Mouse (Mus musculus): Measurements from ENCODE around the gene Gm28035.

The Gm28035 gene

DNA sequence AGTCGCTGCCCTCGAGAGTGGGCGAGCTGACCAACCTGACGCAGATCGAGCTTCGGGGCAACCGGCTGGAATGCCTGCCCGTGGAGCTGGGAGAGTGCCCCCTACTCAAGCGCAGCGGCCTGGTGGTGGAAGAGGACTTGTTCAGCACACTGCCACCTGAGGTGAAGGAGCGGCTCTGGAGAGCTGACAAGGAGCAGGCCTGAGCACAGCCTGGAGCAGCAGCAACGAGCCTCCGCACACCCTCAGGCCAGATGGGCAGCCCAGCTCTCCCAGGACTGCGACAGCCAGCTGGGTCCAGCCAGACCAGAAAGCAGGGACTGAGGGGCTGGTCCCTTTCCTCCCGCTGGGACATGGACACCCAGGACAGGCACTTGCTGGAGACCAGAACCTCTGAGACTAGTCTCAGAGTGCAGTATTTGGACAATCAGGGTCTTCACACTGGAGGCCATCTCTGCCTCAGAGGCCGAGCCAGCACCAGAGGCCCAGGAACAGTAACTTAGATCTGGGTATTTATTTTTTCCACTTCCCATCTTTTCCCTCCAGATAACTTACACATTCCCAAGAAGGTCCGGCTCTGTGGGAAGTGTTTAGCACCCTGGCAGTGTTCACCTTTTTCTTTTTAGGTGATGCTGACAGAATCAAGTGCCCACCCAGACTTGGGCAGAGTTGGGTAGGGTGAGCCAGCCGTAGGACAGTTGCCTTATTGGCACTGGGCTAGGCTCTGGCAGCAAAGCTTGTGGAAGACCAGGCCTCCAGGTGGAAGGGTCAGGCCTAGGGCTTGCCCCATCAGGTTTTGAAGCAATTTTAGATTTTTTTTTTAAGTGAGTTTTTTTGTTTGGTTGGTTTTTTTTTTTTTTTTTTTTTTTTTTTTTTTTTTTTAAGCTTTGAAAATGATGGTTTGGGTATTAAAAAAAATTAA, 21.8 kb downstream of the Gm28035 start:
- no peak for DNase-seq (ENCODE audit: low spot score)

GRCm38 (mm10) chr2:30262840-30263441, 22.6 kb downstream of the Gm28035 start:
- no peak for DNase-seq (ENCODE audit: low spot score)

GRCm38 (mm10) chr2:30263811-30264210, 23.4 kb downstream of the Gm28035 start:
- DNase-seq (ENCODE audit: low spot score) = no peak

GRCm38 (mm10) chr2:30264671-30265519, 24.5 kb downstream of the Gm28035 start:
- no peak for DNase-seq (ENCODE audit: low spot score)

DNA sequence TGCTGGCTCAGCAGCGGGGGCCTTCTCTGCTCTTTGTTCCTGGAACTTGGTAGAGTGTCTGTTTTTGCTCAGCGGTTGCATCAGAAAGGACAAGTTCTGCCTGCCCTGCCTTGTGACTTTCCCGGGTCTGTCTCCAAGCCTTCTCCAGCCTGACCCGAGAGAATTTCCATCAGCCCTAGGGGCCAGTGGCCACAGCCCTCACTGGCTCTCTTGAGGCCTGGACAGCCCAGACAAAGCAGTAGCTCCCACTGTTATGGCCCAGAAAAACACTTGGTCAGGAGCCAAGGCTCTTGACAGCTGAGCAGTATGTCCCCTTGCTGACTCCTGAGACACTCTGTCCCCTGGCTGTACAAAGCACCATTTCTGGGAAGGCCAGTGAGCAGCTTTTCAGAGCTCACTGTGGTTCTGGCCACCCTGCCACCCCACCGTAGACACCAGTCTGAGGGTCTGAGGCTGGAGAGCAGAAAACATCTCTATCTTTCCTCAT, 25.4 kb downstream of the Gm28035 start, which contains the start of gene Phyhd1:
Gene Phyhd1 (plus strand): TSS at position 437 of the 487 bp plus-strand sequence.
- DNase-seq (ENCODE audit: low spot score) = no peak

DNA sequence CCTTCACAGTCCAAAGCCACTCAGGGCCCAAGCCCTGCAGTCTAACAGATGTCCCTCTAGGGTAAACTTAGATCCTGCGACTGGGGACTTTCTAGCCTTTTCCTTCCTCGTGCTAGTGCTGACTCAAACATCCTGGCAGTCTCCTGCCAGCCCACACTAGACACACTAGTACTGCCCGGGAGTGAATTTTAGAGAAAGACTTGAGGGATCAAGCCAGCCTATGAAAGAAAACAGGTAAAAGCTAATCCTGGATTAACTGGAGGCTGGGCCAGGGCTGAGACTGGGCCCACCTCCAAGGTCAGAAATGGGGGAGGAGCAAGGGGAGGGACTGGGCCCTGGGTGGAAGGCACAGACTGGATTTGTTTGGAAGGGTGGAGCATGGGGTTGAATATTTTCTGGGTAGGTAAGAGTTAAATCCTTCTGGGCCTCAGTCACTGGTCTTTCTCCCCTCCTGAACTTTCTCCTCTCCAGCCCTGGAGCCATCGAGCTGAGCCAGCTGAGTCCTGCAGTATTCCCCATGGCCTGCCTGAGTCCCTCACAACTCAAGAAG, 26.1 kb downstream of the Gm28035 start:
- no peak for DNase-seq (ENCODE audit: low spot score)

- DNase-seq (ENCODE audit: low spot score) = no peak
These were observed 27.1 kb downstream of the Gm28035 start for GRCm38 (mm10) chr2:30267466-30267865.

- DNase-seq (ENCODE audit: low spot score) = no peak
These were observed 28.0 kb downstream of the Gm28035 start for GRCm38 (mm10) chr2:30268371-30268770.

DNA sequence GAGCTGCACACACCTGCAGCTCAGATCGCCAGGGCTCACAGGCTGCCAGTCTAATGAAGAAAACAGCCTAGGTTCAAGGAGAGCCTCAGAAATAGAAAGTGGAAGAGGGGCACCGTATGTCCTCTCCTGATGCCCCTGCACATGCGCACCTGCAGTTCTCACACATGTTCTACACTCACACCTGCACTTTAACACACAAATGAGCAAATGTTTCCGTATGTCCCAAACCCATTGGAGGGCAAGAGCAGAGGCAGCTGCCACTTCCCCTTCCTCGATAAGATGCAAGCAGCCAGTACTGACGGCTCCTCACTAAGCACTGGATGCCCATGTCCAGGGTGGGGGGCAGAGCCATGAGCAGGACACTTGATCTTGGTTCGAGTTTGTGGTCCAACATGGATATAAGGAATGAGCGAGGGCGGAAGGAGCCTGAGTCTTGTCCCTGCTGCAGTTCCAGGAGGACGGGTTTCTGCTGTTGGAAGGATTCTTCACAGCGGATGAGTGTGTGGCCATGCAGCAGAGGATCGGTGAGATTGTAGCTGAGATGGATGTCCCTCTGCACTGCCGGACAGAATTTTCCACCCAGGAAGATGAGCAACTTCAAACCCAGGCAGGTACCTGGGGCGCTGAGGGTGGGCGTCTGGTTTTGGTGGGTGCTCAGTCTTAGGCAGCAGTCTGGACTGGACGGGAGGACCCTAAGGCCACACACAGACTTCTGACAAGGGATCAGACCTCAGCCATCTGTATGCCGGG, 29.0 kb downstream of the Gm28035 start:
- no peak for DNase-seq (ENCODE audit: low spot score)

DNA sequence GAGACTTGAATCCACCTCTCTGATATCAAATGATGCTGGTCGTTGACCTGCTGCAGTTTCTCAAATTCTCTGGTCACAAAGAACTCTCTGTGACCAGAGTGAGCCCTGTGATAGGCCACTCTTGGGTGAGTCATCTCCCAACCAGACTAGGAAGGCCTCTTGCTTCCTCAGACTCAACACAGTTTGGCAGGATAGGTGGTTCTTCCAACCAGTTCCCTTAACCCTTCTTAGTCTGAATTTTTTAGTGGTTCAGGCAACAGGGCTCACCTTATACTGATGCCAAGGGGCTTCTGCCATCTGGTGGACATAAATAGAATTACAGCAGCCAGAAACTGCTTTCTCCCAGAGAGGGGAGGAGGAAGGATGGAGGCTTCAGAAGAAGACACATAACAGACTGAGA, 29.8 kb downstream of the Gm28035 start:
- DNase-seq (ENCODE audit: low spot score) = peak; percentile 73

GRCm38 (mm10) chr2:30280743-30281142, 40.4 kb downstream of the Gm28035 start, which contains the start of gene Gm28038:
Gene Gm28038, plus strand, starts transcription at chr2:30281043.
- no peak for DNase-seq (ENCODE audit: low spot score)

DNA sequence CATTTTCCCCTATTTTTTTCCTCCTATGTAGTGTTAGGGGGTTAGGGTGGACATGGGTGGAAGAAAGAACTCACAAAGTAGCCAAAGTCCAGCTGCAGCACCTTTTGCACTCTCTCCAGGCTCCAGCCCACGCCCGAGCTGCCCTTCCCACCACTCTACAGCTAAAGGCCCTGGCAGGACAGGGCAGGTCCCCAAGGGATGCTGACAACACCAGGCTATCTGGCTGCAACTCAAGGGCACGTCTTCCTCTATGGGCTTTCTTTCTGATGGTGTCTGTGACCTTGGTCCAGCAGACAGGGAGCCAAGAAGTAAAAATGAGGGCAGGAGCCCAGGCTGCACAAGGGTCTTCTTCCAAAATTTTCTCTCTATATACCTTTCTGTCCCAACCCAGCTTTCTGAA, 41.3 kb downstream of the Gm28035 start:
- no peak for DNase-seq (ENCODE audit: low spot score)

DNA sequence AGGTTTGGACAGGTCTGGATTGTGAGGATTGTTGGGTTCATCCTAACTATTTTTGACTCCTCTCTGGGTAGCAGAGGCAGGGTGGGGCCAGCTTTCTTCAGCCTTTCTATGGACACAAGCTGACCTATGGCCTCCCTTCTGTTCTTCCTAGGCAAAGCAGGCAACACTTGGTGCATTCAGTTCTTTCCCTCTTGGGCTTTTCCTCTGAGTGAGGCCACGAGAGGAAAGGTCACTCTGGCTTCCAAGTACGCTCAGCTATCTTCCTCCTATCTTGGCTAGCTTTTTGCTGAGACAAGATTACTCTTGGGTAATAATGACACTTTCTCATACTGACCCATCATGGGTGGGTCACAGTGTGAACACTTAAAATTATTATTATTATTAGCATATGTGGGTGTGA, 42.8 kb downstream of the Gm28035 start:
- DNase-seq (ENCODE audit: low spot score) = no peak

DNA sequence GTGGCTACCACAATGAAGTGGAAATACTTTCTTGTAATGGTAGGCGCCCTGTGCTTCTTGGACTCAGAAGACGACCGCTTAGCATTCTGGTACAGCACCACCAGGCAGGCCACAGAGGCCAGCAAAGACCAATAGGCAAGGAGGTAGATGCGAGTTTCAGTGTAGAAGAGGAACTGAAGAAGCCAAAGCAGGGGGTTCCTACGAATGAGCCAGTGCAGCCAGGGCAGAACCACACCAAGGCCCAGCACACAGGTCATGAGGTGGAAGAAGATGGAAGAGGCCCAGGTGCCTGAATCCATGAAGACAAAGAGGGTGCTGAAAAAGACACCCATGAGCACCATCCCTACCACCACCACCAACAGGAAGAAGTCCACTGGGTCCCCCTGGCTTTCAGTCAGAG, 44.6 kb downstream of the Gm28035 start:
- no peak for DNase-seq (ENCODE audit: low spot score)

GRCm38 (mm10) chr2:30285416-30286181, 45.2 kb downstream of the Gm28035 start:
- DNase-seq (ENCODE audit: low spot score) = no peak

- DNase-seq (ENCODE audit: low spot score) = peak; percentile 96
These were observed 46.0 kb downstream of the Gm28035 start, which contains the start of the genes Dolk and Nup188 for GRCm38 (mm10) chr2:30286192-30287026. Gene Dolk, minus strand, starts transcription at chr2:30286334. Gene Nup188, plus strand, starts transcription at chr2:30286397.

- peak; percentile 20 for DNase-seq (ENCODE audit: low spot score)
These were observed 46.6 kb downstream of the Gm28035 start for GRCm38 (mm10) chr2:30287027-30287373.

DNA sequence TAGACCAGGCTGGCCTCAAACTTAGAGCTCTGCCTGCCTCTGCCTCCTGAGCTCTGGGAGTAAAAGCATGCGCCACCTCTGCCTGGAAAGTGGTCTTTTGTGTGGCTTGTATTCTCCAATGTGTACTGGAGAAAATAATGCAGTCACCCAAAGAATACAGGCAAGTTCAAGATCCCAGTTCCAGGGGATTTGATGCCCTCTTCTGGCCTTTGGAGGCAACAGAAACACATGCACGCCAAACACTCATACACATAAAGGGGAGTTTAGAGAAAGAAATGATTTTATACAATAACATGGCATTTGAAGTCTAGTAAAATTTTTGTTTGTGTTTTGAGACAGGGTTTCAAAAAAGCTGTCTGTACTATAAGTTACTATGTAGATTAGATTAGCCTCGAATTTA, 59.2 kb downstream of the Gm28035 start:
- no peak for DNase-seq (ENCODE audit: low spot score)

DNA sequence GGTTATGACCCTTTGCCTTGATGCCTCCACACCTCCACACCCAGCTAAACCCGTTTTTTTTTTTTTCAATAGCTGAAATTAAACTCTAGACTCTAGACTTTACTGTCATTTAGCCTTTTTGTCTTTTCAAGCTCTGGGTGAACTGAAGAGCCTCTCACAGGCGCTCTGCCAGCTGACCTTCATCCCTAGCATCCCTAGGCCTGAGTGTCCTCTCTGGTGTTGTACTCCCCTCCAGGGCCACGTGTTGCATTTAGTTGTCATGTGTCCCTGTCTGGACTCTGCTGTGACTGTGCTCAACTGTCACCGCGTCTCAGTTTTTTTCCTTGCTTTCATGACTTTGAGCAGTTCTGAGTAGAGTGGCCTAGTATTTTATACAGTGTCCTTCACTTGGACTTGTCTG, 59.6 kb downstream of the Gm28035 start:
- no peak for DNase-seq (ENCODE audit: low spot score)
